Mouse (Mus musculus) lung, embryonic 15.5 days (tissue): Measurements from ENCODE around the gene Sipa1l3. TPM values are rescaled to one million over a fixed set of nuclear protein-coding genes. Genes with fewer than 3 reads are reported as not detected.

ENCODE experiments used
- ATAC-seq: fragments of 200-750 bp; cut with Nextera tagmentation; 2 replicates; pipeline ENCODE4 v1.8.0; 2017; ENCODE audit warnings: moderate number of reproducible peaks, borderline replicate concordance; ENCODE audit not compliant: low FRiP score, low TSS enrichment; ENCODE audit errors: extremely low read depth
- H3K27ac ChIP-seq: fragments of 300-500 bp; sonication (generic); 2 replicates; pipeline ENCODE4 v1.5.1; 2015; ENCODE audit warnings: moderate library complexity, mild to moderate bottlenecking, inconsistent platforms
- H3K27me3 ChIP-seq: fragments of 300-500 bp; sonication (generic); 2 replicates; pipeline ENCODE4 v1.6.1; 2015; ENCODE audit warnings: inconsistent platforms
- H3K36me3 ChIP-seq: fragments of 300-500 bp; sonication (generic); 2 replicates; pipeline ENCODE4 v1.6.1; 2015; ENCODE audit warnings: inconsistent platforms
- H3K4me1 ChIP-seq: fragments of 300-500 bp; sonication (generic); 2 replicates; pipeline ENCODE4 v1.6.1; 2015; ENCODE audit warnings: inconsistent platforms
- H3K4me2 ChIP-seq: fragments of 300-500 bp; sonication (generic); 2 replicates; pipeline ENCODE4 v1.6.1; 2015; ENCODE audit warnings: inconsistent platforms, mild to moderate bottlenecking, moderate library complexity
- H3K4me3 ChIP-seq: fragments of 300-500 bp; sonication (generic); 2 replicates; pipeline ENCODE4 v1.5.1; 2015; ENCODE audit warnings: mild to moderate bottlenecking, inconsistent platforms
- H3K9ac ChIP-seq: fragments of 300-500 bp; sonication (generic); 2 replicates; pipeline ENCODE4 v1.6.1; 2015; ENCODE audit warnings: inconsistent platforms
- H3K9me3 ChIP-seq: fragments of 300-500 bp; sonication (generic); 2 replicates; pipeline ENCODE4 v1.6.1; 2016; ENCODE audit warnings: inconsistent platforms
- WGBS: fragments of 180-500 bp; shearing (Covaris S2); methylation state at CpG from one replicate; pipeline ENCODE4 v1.1.7; 2015; 5-methylcytosine and 5-hydroxymethylcytosine counted together
- polyA plus RNA-seq: library from polyadenylated mRNA; unstranded; fragments of >200 nt; fragmentation: Nextera tagmentation; extraction: Ambion mirVana; gene quantifications from 2 replicates; pipeline ENCODE4 v1.2.1, GENCODE M21; 2015

Sipa1l3 gene
- polyA plus RNA-seq, 1 experiment from 2014 or later = 25.1 TPM

DNA sequence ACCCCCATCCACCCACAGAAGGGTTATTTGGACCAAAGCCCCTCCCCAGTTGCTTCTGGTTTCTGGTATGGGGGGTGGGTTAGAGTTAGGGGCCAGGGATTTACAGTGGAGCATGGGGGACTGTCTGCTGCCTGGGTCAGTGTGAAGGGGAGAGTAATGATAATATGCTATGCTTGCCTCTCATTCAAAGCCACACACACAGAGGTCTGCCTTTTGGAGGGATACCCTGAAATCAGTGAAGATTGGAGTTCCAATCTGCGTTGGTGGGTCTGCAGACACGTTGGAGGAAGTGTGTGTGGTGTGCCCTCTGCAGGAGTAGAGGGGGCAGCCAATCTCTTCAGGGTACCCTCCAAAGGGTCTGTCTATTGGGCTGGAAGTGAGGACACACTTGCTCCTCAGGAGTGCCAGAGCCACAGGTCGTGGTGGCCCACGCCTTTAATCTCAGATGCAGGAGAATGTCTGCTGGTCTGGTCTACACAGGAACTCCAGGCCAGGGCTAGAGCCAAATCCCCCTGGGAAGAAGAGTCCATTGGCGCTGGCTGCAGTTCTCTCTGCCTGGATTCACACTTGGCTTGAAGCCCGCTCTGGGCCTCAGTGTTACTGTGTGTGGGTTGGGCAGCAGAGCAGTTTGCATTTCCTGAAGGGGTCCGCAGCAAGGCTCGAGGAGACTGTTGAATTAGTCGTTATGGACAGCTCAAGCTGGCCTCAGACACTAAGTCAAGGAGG, 213.0 kb downstream of the Sipa1l3 start:
- H3K9me3 ChIP-seq = no peaks in the 10 kb centered on the region
- WGBS = 26% methylated on average over 9 of the region's 9 CpGs
- H3K4me1 ChIP-seq = peaks cover 59% of the 10 kb centered on the region
- no peaks in the 10 kb centered on the region for H3K36me3 ChIP-seq
- H3K27ac ChIP-seq = no peak overlapping the region
- H3K4me2 ChIP-seq = peak overlapping the region; percentile 89
- peaks cover 25% of the 10 kb centered on the region for H3K27me3 ChIP-seq
- peak overlapping the region; percentile 49 for H3K4me3 ChIP-seq
- H3K9ac ChIP-seq = peak overlapping the region; percentile 36
- ATAC-seq = no peak

GRCm38 (mm10) chr7:29304463-29305262, 213.8 kb downstream of the Sipa1l3 start:
- H3K9ac ChIP-seq = peak overlapping the region; percentile 36
- H3K36me3 ChIP-seq = no peaks in the 10 kb centered on the region
- ATAC-seq = no peak
- peaks cover 25% of the 10 kb centered on the region for H3K27me3 ChIP-seq
- 2% methylated on average over 47 of the region's 48 CpGs for WGBS
- peak overlapping the region; percentile 89 for H3K4me2 ChIP-seq
- peaks cover 56% of the 10 kb centered on the region for H3K4me1 ChIP-seq
- peak overlapping the region; percentile 49 for H3K4me3 ChIP-seq
- H3K27ac ChIP-seq = no peak overlapping the region
- H3K9me3 ChIP-seq = no peaks in the 10 kb centered on the region

DNA sequence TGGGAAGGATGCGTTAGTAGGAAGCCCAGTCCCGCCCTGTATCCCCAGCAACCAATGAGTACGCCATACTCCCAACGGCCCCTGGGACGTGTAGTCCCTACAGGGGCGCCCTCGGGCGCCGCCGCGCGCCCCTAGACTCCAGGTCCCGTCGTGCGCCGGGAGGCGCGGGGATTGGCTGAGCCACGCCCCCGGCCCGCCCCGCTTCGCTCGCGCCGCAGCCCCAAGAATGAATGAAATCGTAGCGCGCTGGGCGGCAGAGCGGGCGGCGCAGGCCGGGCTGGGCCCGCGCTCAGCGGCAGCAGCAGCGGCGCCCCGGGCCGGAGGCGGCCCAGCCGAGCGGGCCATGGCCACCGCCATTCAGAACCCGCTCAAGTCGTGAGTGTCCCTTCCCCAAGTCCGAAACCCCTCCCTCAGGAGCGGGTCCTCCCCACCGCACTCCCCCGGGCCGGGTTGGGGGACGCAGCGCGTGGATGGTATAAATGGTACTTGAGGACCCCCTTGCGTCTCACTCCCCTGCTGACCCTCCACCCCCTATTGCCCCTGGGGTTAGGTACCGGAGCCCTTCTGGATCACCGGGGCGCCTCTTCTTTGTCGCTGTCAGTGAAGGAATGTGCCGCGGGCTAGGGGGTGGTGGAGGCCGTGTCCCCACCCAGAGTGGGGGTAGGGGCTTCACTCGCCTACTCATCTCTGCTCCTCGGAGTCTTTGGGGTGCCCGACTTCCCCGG, 214.5 kb downstream of the Sipa1l3 start, which contains the start of gene Dpf1:
TSS of gene Dpf1 (plus strand) at position 214 of the 725 bp plus-strand sequence.
- ATAC-seq = peak; percentile 87
- peaks cover 49% of the 10 kb centered on the region for H3K4me1 ChIP-seq
- no peak within 1 kb of the TSS for H3K27ac ChIP-seq
- H3K4me3 ChIP-seq = peak within 1 kb of the TSS; percentile 49
- WGBS = under 1% methylated on average over 59 of the region's 67 CpGs
- H3K9ac ChIP-seq = peak within 1 kb of the TSS; percentile 36
- no peaks in the 10 kb centered on the region for H3K36me3 ChIP-seq
- peaks cover 22% of the 10 kb centered on the region for H3K27me3 ChIP-seq
- H3K4me2 ChIP-seq = peak within 1 kb of the TSS; percentile 89
- H3K9me3 ChIP-seq = no peaks in the 10 kb centered on the region

DNA sequence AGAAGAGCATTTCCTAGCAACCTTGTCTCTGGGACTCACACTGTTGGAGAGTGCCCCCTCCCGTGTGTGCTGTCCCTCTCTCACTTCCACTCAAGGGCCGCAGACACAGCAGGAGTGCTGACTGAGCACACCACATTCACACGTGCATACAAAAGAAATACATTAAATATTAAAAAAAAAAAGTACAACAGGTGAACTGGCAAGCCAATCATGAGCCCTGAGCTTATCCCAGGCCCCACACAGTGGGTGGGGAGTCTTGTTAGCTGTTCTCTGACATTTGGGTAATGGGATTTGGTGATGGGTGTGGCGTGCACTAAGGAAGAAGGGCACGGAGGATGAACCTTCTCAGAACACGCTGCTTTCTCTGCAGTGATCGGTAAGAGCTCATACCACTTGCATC, 215.8 kb downstream of the Sipa1l3 start:
- Histone ChIP-seq H3K9me3 (no peaks in the 10 kb centered on the region), H3K27me3 (peaks cover 17% of the 10 kb centered on the region), H3K4me2 (no peak overlapping the region), H3K4me3 (no peak overlapping the region), H3K4me1 (peaks cover 39% of the 10 kb centered on the region), H3K36me3 (no peaks in the 10 kb centered on the region), H3K27ac (no peak overlapping the region), H3K9ac (no peak overlapping the region)
- WGBS = 51% methylated on average over 7 of the region's 7 CpGs
- no peak for ATAC-seq

DNA sequence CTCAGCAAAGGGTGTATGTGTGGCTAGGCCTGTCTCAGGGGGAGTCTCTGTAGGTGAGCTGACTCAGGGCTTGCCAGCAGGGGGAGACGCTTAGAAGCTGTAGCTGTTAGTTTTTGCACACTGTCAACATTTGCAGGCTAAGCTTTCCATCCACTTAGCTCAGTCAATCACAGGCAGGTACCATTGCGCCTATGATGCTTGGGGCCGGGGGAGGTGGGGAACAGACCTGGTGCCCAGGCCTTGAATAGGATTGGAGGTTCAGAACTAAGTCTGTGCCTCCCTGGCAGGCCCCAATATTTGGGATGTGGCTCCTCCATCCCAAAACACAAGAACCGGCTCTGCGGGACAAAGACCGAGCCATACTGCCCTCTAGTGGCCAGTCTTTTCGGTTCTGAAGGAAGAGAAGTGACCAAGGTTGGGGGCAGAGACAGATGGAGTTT, 217.3 kb downstream of the Sipa1l3 start:
- Histone ChIP-seq H3K4me1 (peaks cover 29% of the 10 kb centered on the region), H3K27me3 (peaks cover 17% of the 10 kb centered on the region), H3K4me2 (0 out of 2 replicates have a peak overlapping the region, but pooled peaks have one; percentile 17), H3K9me3 (no peaks in the 10 kb centered on the region), H3K9ac (no peak overlapping the region), H3K4me3 (no peak overlapping the region), H3K27ac (no peak overlapping the region), H3K36me3 (no peaks in the 10 kb centered on the region)
- ATAC-seq = no peak
- WGBS = 2% methylated on average over 7 of the region's 7 CpGs

DNA sequence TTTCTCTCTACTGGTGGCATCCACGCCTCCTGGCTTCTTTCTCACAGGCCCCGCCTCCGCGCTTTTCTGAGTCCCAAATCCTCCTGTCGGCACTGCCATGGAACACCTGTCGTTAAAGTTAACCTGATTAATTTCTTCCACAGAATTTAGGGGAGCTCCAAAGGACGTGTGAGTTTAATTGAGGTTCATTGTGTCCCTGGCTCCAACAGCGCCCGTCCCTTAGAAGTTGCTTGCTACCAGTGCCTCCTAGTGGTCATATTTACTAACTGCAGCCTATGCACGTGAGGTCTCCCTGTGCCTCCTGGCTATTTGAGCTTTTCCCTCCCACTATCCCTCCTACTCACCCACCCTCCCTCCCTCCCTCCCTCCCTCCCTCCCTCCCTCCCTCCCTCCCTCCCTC, 221.4 kb downstream of the Sipa1l3 start:
- 9% methylated on average over 10 of the region's 10 CpGs for WGBS
- Histone ChIP-seq H3K27me3 (no peaks in the 10 kb centered on the region), H3K9ac (no peak overlapping the region), H3K4me1 (peaks cover 24% of the 10 kb centered on the region), H3K4me2 (no peak overlapping the region), H3K9me3 (no peaks in the 10 kb centered on the region), H3K27ac (no peak overlapping the region), H3K36me3 (no peaks in the 10 kb centered on the region), H3K4me3 (no peak overlapping the region)
- no peak for ATAC-seq

DNA sequence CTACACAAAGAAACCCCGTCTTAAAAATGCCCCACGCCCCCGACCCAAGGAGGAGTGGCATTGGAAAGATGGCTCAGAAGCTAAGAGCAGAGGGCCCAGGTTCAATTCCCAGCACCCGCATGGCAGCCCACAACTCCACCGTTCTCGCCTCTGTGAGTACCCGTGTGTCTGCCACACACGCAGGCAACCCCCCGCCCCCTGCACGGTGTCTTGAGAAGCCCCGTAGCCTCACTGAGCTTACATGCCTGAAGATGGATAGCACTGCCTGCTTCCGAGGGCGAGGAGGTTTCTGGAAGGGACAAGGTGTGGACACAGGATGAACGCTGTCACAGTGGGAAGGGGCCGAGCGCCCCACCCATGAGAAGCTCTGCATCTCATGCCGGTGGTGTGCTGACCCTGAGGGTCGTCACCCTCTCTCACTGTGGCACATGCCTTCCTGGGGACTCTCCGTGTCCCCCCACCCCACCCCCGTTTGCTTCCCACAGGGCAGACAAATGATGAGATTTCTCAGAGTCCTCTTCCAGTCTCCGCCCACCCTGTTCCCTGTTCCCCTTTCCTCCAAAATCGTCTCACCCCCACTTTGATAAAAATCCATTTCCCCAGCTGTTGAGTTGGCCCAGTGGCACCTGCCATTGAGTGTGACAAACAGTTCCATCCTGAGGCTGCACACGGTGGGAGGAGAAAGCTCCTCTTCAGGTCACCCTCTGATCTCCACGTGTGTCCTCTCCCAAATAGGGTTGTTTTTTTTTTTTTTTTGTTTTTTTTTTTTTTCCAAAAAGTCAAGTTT, 222.4 kb downstream of the Sipa1l3 start:
- Histone ChIP-seq H3K4me1 (peaks cover 32% of the 10 kb centered on the region), H3K9me3 (no peaks in the 10 kb centered on the region), H3K36me3 (no peaks in the 10 kb centered on the region), H3K9ac (no peak overlapping the region), H3K27me3 (no peaks in the 10 kb centered on the region), H3K27ac (peak overlapping the region; percentile 19; the same call in 1 of the 2 replicates), H3K4me3 (no peak overlapping the region), H3K4me2 (no peak overlapping the region)
- ATAC-seq = no peak
- WGBS = 67% methylated on average over 24 of the region's 24 CpGs

DNA sequence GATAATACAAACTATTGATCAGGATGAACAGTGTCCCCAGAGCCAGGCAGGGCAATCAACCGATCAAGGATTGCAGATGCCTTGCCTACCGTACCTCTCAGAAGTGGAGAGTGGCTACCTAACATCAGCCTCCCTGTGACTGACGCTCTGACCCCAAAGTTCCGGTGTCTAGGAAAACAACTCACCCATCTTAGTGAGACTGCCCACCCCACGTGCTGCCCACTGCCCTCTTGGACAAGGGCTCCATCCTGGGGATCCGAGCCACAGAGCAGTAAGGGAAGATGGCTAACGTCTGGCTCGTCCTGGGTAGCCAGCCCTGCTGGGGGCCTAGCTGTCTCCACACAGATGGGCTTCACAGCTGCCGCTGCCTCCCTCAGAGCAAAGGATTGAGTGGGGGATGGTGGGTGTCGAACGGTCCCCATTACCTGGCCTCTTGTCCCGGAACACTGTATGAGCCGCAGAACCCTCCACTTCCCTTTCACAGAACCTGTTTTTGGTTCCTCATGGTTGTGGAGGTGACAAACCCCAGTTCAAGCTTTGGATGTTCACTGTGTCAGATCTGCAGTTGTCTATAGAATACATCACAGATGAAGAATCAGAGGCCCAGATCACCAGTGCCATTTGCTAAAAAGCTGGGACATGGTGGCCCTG, 224.2 kb downstream of the Sipa1l3 start:
- Histone ChIP-seq H3K9ac (no peak overlapping the region), H3K4me2 (no peak overlapping the region), H3K9me3 (no peaks in the 10 kb centered on the region), H3K27ac (peak overlapping the region; percentile 95), H3K4me3 (no peak overlapping the region), H3K4me1 (peaks cover 34% of the 10 kb centered on the region), H3K27me3 (no peaks in the 10 kb centered on the region), H3K36me3 (no peaks in the 10 kb centered on the region)
- no peak for ATAC-seq
- 64% methylated on average over 13 of the region's 13 CpGs for WGBS

DNA sequence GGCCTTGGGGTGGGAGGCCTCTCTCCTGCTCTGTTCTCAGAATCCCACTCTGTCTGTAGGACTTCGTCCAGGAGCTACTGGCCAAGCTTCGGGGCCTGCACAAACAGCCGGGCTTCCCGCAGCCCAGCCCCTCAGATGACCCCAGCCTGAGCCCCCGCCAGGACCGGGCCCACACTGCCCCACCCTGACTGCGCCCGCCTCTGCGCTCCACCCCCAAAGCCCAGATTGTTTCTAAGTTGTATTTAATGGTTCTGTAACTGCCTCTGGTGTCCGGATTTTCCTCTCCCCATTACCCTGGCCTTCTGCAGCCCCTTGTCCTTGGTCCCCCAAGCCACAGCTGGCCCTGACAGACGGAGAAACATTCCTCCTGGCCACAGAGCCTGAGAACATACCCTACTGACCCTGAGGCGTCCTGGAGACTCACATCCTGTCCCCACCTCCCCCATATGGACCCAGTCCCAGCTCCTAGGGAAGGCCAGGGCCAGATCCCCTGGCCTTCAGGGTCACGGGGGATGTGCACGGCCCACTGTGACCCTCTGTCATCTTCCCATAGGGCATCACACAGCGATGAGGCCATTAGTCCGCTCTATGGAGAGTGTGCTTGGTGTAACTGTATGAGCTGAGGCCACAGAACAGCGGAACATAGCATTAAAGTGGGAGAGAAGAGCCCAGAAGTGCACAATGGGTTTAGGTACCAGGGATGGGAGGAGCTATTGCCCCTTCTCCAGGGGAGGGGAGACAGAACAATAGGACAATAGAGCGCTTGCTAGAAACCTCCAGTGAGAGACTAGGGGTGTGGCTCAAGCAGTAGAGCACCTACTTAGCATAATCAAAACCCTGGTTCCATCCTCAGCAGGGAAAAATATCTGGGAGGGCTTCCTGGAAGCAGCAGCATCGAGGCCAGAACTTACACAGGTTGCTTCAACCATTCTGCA, 225.0 kb downstream of the Sipa1l3 start:
- peak; percentile 48 for ATAC-seq
- H3K27ac ChIP-seq = peak overlapping the region; percentile 95
- H3K4me2 ChIP-seq = peak overlapping the region; percentile 86
- WGBS = 32% methylated on average over 19 of the region's 19 CpGs
- H3K4me3 ChIP-seq = 0 out of 2 replicates have a peak overlapping the region, but pooled peaks have one; percentile 1
- 0 out of 2 replicates have a peak overlapping the region, but pooled peaks have one; percentile 8 for H3K9ac ChIP-seq
- H3K9me3 ChIP-seq = no peaks in the 10 kb centered on the region
- H3K4me1 ChIP-seq = peaks cover 37% of the 10 kb centered on the region
- H3K27me3 ChIP-seq = no peaks in the 10 kb centered on the region
- no peaks in the 10 kb centered on the region for H3K36me3 ChIP-seq
